Mouse (Mus musculus): ENCODE measurements around the gene Cd48. TPM values are rescaled to one million over a fixed set of nuclear protein-coding genes. Genes with fewer than 3 reads are reported as not detected.

Cd48 gene
- total and polyA plus RNA-seq, 2 experiments from 2014 or later: 2.6 TPM; not detected in 1

- Histone ChIP-seq H3K4me2 (ENCODE audit: low read depth, low read length) (no peak overlapping the region), H3K36me3 (replicated peaks; ENCODE audit: control insufficient read depth, insufficient read depth, low read length) (no peaks in the 10 kb centered on the region), H3K27ac (ENCODE audit: low read depth) (no peak overlapping the region), H3K9me3 (replicated peaks; ENCODE audit: control insufficient read depth, low read length) (no peaks in the 10 kb centered on the region), H3K4me3 (ENCODE audit: low read depth, low read length) (no peak overlapping the region), H3K27me3 (ENCODE audit: control insufficient read depth, insufficient read depth, low read length) (no peaks in the 10 kb centered on the region), H3K4me1 (ENCODE audit: control insufficient read depth, insufficient read depth) (no peaks in the 10 kb centered on the region), H3K9ac (replicated peaks; ENCODE audit: low read depth, low read length) (no peak overlapping the region)
- ATAC-seq (ENCODE audit: insufficient read depth, low read depth) (no peak), DNase-seq (ENCODE audit: low spot score) (no peak)
- WGBS: 46% methylated on average over 7 of the region's 7 CpGs
- TF ChIP-seq EP300 (IDR thresholded peaks at IDR 0.05; ENCODE audit: low read depth) (no peak), CTCF (IDR thresholded peaks at IDR 0.05; ENCODE audit: low read depth) (no peak)
Observed at GRCm38 (mm10) chr1:171643612-171644011, 38.2 kb upstream of the Cd48 start.

- ATAC-seq (ENCODE audit: insufficient read depth, low read depth): no peak
Observed at GRCm38 (mm10) chr1:171646429-171646940, 35.3 kb upstream of the Cd48 start.

GRCm38 (mm10) chr1:171647716-171648115 lies 34.1 kb upstream of the Cd48 start:
- Histone ChIP-seq H3K9ac (replicated peaks; ENCODE audit: low read depth, low read length) (no peak overlapping the region), H3K4me1 (ENCODE audit: control insufficient read depth, insufficient read depth) (no peaks in the 10 kb centered on the region), H3K36me3 (replicated peaks; ENCODE audit: control insufficient read depth, insufficient read depth, low read length) (no peaks in the 10 kb centered on the region), H3K4me2 (ENCODE audit: low read depth, low read length) (no peak overlapping the region), H3K27ac (ENCODE audit: low read depth) (no peak overlapping the region), H3K4me3 (ENCODE audit: low read depth, low read length) (no peak overlapping the region), H3K9me3 (replicated peaks; ENCODE audit: control insufficient read depth, low read length) (no peaks in the 10 kb centered on the region), H3K27me3 (ENCODE audit: control insufficient read depth, insufficient read depth, low read length) (no peaks in the 10 kb centered on the region)
- ATAC-seq (ENCODE audit: insufficient read depth, low read depth) (no peak), DNase-seq (ENCODE audit: low spot score) (no peak)
- WGBS: 73% methylated on average over 5 of the region's 5 CpGs
- TF ChIP-seq EP300 (IDR thresholded peaks at IDR 0.05; ENCODE audit: low read depth): no peak
- no peak for TF ChIP-seq CTCF (IDR thresholded peaks at IDR 0.05; ENCODE audit: low read depth)

More at GRCm38 (mm10) chr1:171646429-171646940, 35.3 kb upstream of the Cd48 start:
- Histone ChIP-seq H3K4me3 (ENCODE audit: low read depth, low read length) (no peak overlapping the region), H3K4me1 (ENCODE audit: control insufficient read depth, insufficient read depth) (no peaks in the 10 kb centered on the region), H3K9me3 (replicated peaks; ENCODE audit: control insufficient read depth, low read length) (no peaks in the 10 kb centered on the region), H3K27me3 (ENCODE audit: control insufficient read depth, insufficient read depth, low read length) (no peaks in the 10 kb centered on the region), H3K27ac (ENCODE audit: low read depth) (no peak overlapping the region), H3K9ac (replicated peaks; ENCODE audit: low read depth, low read length) (no peak overlapping the region), H3K4me2 (ENCODE audit: low read depth, low read length) (no peak overlapping the region), H3K36me3 (replicated peaks; ENCODE audit: control insufficient read depth, insufficient read depth, low read length) (no peaks in the 10 kb centered on the region)
- no peak for DNase-seq (ENCODE audit: low spot score)
- 51% methylated on average over 5 of the region's 5 CpGs for WGBS
- TF ChIP-seq CTCF (IDR thresholded peaks at IDR 0.05; ENCODE audit: low read depth): no peak
- no peak for TF ChIP-seq EP300 (IDR thresholded peaks at IDR 0.05; ENCODE audit: low read depth)

GRCm38 (mm10) chr1:171648840-171649239 lies 33.0 kb upstream of the Cd48 start:
- Histone ChIP-seq H3K9ac (replicated peaks; ENCODE audit: low read depth, low read length) (no peak overlapping the region), H3K4me1 (ENCODE audit: control insufficient read depth, insufficient read depth) (no peaks in the 10 kb centered on the region), H3K9me3 (replicated peaks; ENCODE audit: control insufficient read depth, low read length) (no peaks in the 10 kb centered on the region), H3K36me3 (replicated peaks; ENCODE audit: control insufficient read depth, insufficient read depth, low read length) (no peaks in the 10 kb centered on the region), H3K4me3 (ENCODE audit: low read depth, low read length) (no peak overlapping the region), H3K27me3 (ENCODE audit: control insufficient read depth, insufficient read depth, low read length) (no peaks in the 10 kb centered on the region), H3K27ac (ENCODE audit: low read depth) (no peak overlapping the region), H3K4me2 (ENCODE audit: low read depth, low read length) (no peak overlapping the region)
- no peak for ATAC-seq (ENCODE audit: insufficient read depth, low read depth)
- DNase-seq (ENCODE audit: low spot score): no peak
- TF ChIP-seq EP300 (IDR thresholded peaks at IDR 0.05; ENCODE audit: low read depth) (no peak), CTCF (IDR thresholded peaks at IDR 0.05; ENCODE audit: low read depth) (no peak)
- WGBS: 60% methylated on average over 8 of the region's 8 CpGs

GRCm38 (mm10) chr1:171652734-171653133 lies 29.1 kb upstream of the Cd48 start, which contains the start of gene Slamf7:
Slamf7 (minus strand) TSS chr1:171653035.
- WGBS: 85% methylated on average over 5 of the region's 5 CpGs
- no peak for ATAC-seq (ENCODE audit: insufficient read depth, low read depth)
- H3K4me3 ChIP-seq (ENCODE audit: low read depth, low read length): no peak within 1 kb of the TSS
- H3K4me1 ChIP-seq (ENCODE audit: control insufficient read depth, insufficient read depth): no peaks in the 10 kb centered on the region
- no peaks in the 10 kb centered on the region for H3K9me3 ChIP-seq (replicated peaks; ENCODE audit: control insufficient read depth, low read length)
- no peak within 1 kb of the TSS for H3K27ac ChIP-seq (ENCODE audit: low read depth)
- H3K27me3 ChIP-seq (ENCODE audit: control insufficient read depth, insufficient read depth, low read length): no peaks in the 10 kb centered on the region
- H3K4me2 ChIP-seq (ENCODE audit: low read depth, low read length): no peak within 1 kb of the TSS
- TF ChIP-seq EP300 (IDR thresholded peaks at IDR 0.05; ENCODE audit: low read depth) (no peak), CTCF (IDR thresholded peaks at IDR 0.05; ENCODE audit: low read depth) (no peak)
- DNase-seq (ENCODE audit: low spot score): no peak
- H3K36me3 ChIP-seq (replicated peaks; ENCODE audit: control insufficient read depth, insufficient read depth, low read length): no peaks in the 10 kb centered on the region
- no peak within 1 kb of the TSS for H3K9ac ChIP-seq (replicated peaks; ENCODE audit: low read depth, low read length)

- DNase-seq (ENCODE audit: low spot score) (no peak), ATAC-seq (ENCODE audit: insufficient read depth, low read depth) (no peak)
- Histone ChIP-seq H3K4me2 (ENCODE audit: low read depth, low read length) (no peak overlapping the region), H3K36me3 (replicated peaks; ENCODE audit: control insufficient read depth, insufficient read depth, low read length) (no peaks in the 10 kb centered on the region), H3K9me3 (replicated peaks; ENCODE audit: control insufficient read depth, low read length) (no peaks in the 10 kb centered on the region), H3K4me3 (ENCODE audit: low read depth, low read length) (no peak overlapping the region), H3K27me3 (ENCODE audit: control insufficient read depth, insufficient read depth, low read length) (no peaks in the 10 kb centered on the region), H3K27ac (ENCODE audit: low read depth) (no peak overlapping the region), H3K9ac (replicated peaks; ENCODE audit: low read depth, low read length) (no peak overlapping the region), H3K4me1 (ENCODE audit: control insufficient read depth, insufficient read depth) (no peaks in the 10 kb centered on the region)
- TF ChIP-seq EP300 (IDR thresholded peaks at IDR 0.05; ENCODE audit: low read depth) (no peak), CTCF (IDR thresholded peaks at IDR 0.05; ENCODE audit: low read depth) (peak; percentile 26)
- 43% methylated on average over 5 of the region's 5 CpGs for WGBS
Observed at GRCm38 (mm10) chr1:171658561-171658991, 23.2 kb upstream of the Cd48 start.
